Mouse (Mus musculus) heart, adult 2 months (tissue): ENCODE data around the gene Mpp5.

Source experiments
- CTCF ChIP-seq: fragments of 200-600 bp; IDR thresholded peaks from 2 replicates; pipeline ENCODE4 v1.8.1; 2022; ENCODE audit warnings: antibody characterized with exemption, mild to moderate bottlenecking, moderate library complexity
- POLR2A ChIP-seq: fragments of 200-500 bp; IDR thresholded peaks from 2 replicates; pipeline ENCODE4 v1.6.1; 2011; ENCODE audit warnings: mild to moderate bottlenecking, low read depth, low read length, control low read depth; ENCODE audit not compliant: insufficient read depth

DNA sequence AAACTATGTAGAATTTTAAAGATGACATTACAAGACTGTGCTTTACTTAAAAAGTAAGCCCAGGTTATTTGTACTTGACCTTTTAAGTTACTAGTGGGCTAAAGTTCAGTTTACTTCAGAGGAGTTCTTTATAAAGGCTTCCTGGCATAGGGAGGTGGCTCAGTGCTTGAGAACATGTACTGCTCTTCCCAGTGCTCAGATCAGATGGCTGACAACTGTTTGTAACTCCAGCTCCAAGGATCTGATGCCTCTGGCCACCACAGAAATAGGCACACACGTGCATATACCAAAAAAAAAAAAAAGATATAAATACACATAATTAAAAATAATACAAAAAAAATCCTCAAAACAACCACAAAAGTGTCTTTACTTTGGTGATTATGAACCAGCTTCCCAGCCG, 42.1 kb downstream of the Mpp5 start:
- TF ChIP-seq CTCF (no peak), POLR2A (no peak)
